In genomic region chr12:111497076-111497475, GRCm38 (mm10) we compare ENCODE assay signal across 12 mouse cellular contexts. TPM values are rescaled to one million over a fixed set of nuclear protein-coding genes. Genes with fewer than 3 reads are reported as not detected.
A peak's percentile ranks its signal among the peaks of the same experiment; 100 is the strongest.
DNase-seq lines count a peak whose midpoint lies in the region; ATAC-seq and TF ChIP-seq lines count a peak whose summit lies in the region.
"Had no signal": no experiment of that assay in that cellular context is flagged by ENCODE, and none has a peak within 500 bp of the region (broad histone marks: within the 10 kb centered on the region; RNA-seq: fewer than 3 reads in every experiment).

No protein-coding gene starts in this region.

- H3K4me2 ChIP-seq in forebrain, postnatal 0 days (ENCODE audit: low read depth) = no peak overlapping the region
- H3K4me2 ChIP-seq in forebrain, embryonic 14.5 days (ENCODE audit: low read length) = no peak overlapping the region
- H3K4me2 ChIP-seq in liver, embryonic 11.5 days = no peak overlapping the region
- no peak overlapping the region for H3K4me2 ChIP-seq in midbrain, embryonic 15.5 days
- no peak overlapping the region for H3K4me2 ChIP-seq in heart, embryonic 12.5 days
- H3K4me2 ChIP-seq: forebrain, embryonic 15.5 days; heart, embryonic 13.5 days; limb, embryonic 12.5 days had no signal

- no peak overlapping the region for H3K9ac ChIP-seq in forebrain, postnatal 0 days
- no peak overlapping the region for H3K9ac ChIP-seq in forebrain, embryonic 14.5 days (ENCODE audit: low read length)
- no peak overlapping the region for H3K9ac ChIP-seq in liver, embryonic 11.5 days (ENCODE audit: low read depth, low read length)
- H3K9ac ChIP-seq in ES-Bruce4 (ENCODE audit: low read depth, poor library complexity, severe bottlenecking) = no peak overlapping the region
- no peak overlapping the region for H3K9ac ChIP-seq in midbrain, embryonic 15.5 days
- H3K9ac ChIP-seq in heart, embryonic 12.5 days = no peak overlapping the region
- H3K9ac ChIP-seq: forebrain, embryonic 15.5 days; heart, embryonic 13.5 days; limb, embryonic 12.5 days had no signal

- H3K4me3 ChIP-seq in forebrain, postnatal 0 days (ENCODE audit: low read depth, low read length) = no peak overlapping the region
- H3K4me3 ChIP-seq in forebrain, embryonic 14.5 days (ENCODE audit: low read depth, low read length) = no peak overlapping the region
- H3K4me3 ChIP-seq in liver, embryonic 11.5 days (ENCODE audit: low read depth, low read length) = no peak overlapping the region
- no peak overlapping the region for H3K4me3 ChIP-seq in ES-Bruce4 (ENCODE audit: low read depth, low read length)
- no peak overlapping the region for H3K4me3 ChIP-seq in midbrain, embryonic 15.5 days
- no peak overlapping the region for H3K4me3 ChIP-seq in heart, embryonic 12.5 days
- H3K4me3 ChIP-seq: forebrain, embryonic 15.5 days; heart, embryonic 13.5 days; limb, embryonic 12.5 days; midbrain, embryonic 10.5 days had no signal

- no peak for ATAC-seq in forebrain, postnatal 0 days
- no peak for ATAC-seq in forebrain, embryonic 14.5 days
- no peak for ATAC-seq in liver, embryonic 11.5 days (replicated peaks; ENCODE audit: low FRiP score)
- ATAC-seq in midbrain, embryonic 15.5 days (replicated peaks) = no peak
- no peak for ATAC-seq in heart, embryonic 12.5 days (ENCODE audit: insufficient number of reproducible peaks, low FRiP score)
- ATAC-seq: forebrain, embryonic 15.5 days had no signal

- TF ChIP-seq CTCF in forebrain, postnatal 0 days (IDR thresholded peaks at IDR 0.05; ENCODE audit: low read depth) = peak; percentile 48
- TF ChIP-seq CTCF in ES-Bruce4 (IDR thresholded peaks at IDR 0.05; ENCODE audit: low read depth, low read length) = peak; percentile 72

- H3K4me1 ChIP-seq in forebrain, postnatal 0 days (ENCODE audit: insufficient read depth) = no peaks in the 10 kb centered on the region
- H3K4me1 ChIP-seq in forebrain, embryonic 14.5 days (ENCODE audit: control insufficient read depth, insufficient read depth, low read length) = peaks cover 6% of the 10 kb centered on the region; the same call in 1 of the 2 replicates
- no peaks in the 10 kb centered on the region for H3K4me1 ChIP-seq in liver, embryonic 11.5 days (replicated peaks; ENCODE audit: control insufficient read depth, insufficient read depth, low read length)
- peaks cover 6% of the 10 kb centered on the region for H3K4me1 ChIP-seq in ES-Bruce4 (ENCODE audit: control insufficient read depth, insufficient read depth, low read length)
- H3K4me1 ChIP-seq in midbrain, embryonic 15.5 days = 0 out of 2 replicates have a peak, but pooled peaks cover 3% of the 10 kb centered on the region
- H3K4me1 ChIP-seq in heart, embryonic 12.5 days (replicated peaks) = no peaks in the 10 kb centered on the region
- H3K4me1 ChIP-seq: heart, embryonic 13.5 days had no signal

- no peak for TF ChIP-seq EP300 in ES-Bruce4 (IDR thresholded peaks at IDR 0.05; ENCODE audit: insufficient read depth, low read depth, low read length)

- WGBS in forebrain, postnatal 0 days = 56% methylated on average over 2 of the region's 2 CpGs
- WGBS in forebrain, embryonic 14.5 days = 51% methylated on average over 2 of the region's 2 CpGs
- 41% methylated on average over 2 of the region's 2 CpGs for WGBS in liver, embryonic 11.5 days
- 45% methylated on average over 2 of the region's 2 CpGs for WGBS in midbrain, embryonic 15.5 days
- 35% methylated on average over 2 of the region's 2 CpGs for WGBS in heart, embryonic 12.5 days

- no peaks in the 10 kb centered on the region for H3K9me3 ChIP-seq in forebrain, postnatal 0 days (ENCODE audit: low read length)
- H3K9me3 ChIP-seq in forebrain, embryonic 14.5 days (replicated peaks; ENCODE audit: control insufficient read depth, low read length) = no peaks in the 10 kb centered on the region
- H3K9me3 ChIP-seq in liver, embryonic 11.5 days (ENCODE audit: control insufficient read depth, low read length) = peaks cover 3% of the 10 kb centered on the region; the same call in 1 of the 2 replicates
- H3K9me3 ChIP-seq in ES-Bruce4 (replicated peaks; ENCODE audit: control insufficient read depth, insufficient read depth, low read length, poor library complexity, severe bottlenecking) = peaks cover 4% of the 10 kb centered on the region; the same call in 1 of the 2 replicates
- no peaks in the 10 kb centered on the region for H3K9me3 ChIP-seq in midbrain, embryonic 15.5 days
- H3K9me3 ChIP-seq in heart, embryonic 12.5 days (replicated peaks) = no peaks in the 10 kb centered on the region
- H3K9me3 ChIP-seq: forebrain, embryonic 15.5 days; heart, embryonic 13.5 days; limb, embryonic 12.5 days; midbrain, embryonic 10.5 days had no signal

- no peak for DNase-seq in forebrain, postnatal 0 days
- DNase-seq in forebrain, embryonic 14.5 days (ENCODE audit: low spot score) = no peak
- DNase-seq in liver = peak; percentile 57
- DNase-seq in liver, embryonic 11.5 days (ENCODE audit: low spot score) = no peak
- DNase-seq in induced T-regulatory cell, adult 2 months (ENCODE audit: low read depth) = peak; percentile 46

- no peak for TF ChIP-seq POLR2A in ES-Bruce4 (IDR thresholded peaks at IDR 0.05; ENCODE audit: insufficient read depth, low read length)

- no peaks in the 10 kb centered on the region for H3K27me3 ChIP-seq in forebrain, postnatal 0 days (ENCODE audit: insufficient read depth, low read length)
- no peaks in the 10 kb centered on the region for H3K27me3 ChIP-seq in forebrain, embryonic 14.5 days (replicated peaks; ENCODE audit: control insufficient read depth, insufficient read depth, low read length)
- H3K27me3 ChIP-seq in liver, embryonic 11.5 days (replicated peaks; ENCODE audit: control insufficient read depth, insufficient read depth, low read length) = no peaks in the 10 kb centered on the region
- H3K27me3 ChIP-seq in ES-Bruce4 (ENCODE audit: control insufficient read depth, insufficient read depth, low read length, poor library complexity, severe bottlenecking) = no peaks in the 10 kb centered on the region
- no peaks in the 10 kb centered on the region for H3K27me3 ChIP-seq in midbrain, embryonic 15.5 days (replicated peaks)
- 0 out of 2 replicates have a peak, but pooled peaks cover 7% of the 10 kb centered on the region for H3K27me3 ChIP-seq in heart, embryonic 12.5 days (replicated peaks)
- H3K27me3 ChIP-seq: forebrain, embryonic 15.5 days; limb, embryonic 12.5 days had no signal

- no peaks in the 10 kb centered on the region for H3K36me3 ChIP-seq in forebrain, postnatal 0 days (ENCODE audit: insufficient read depth)
- H3K36me3 ChIP-seq in forebrain, embryonic 14.5 days (ENCODE audit: control insufficient read depth, insufficient read depth, low read length) = no peaks in the 10 kb centered on the region
- no peaks in the 10 kb centered on the region for H3K36me3 ChIP-seq in liver, embryonic 11.5 days (ENCODE audit: control insufficient read depth, insufficient read depth, low read length)
- H3K36me3 ChIP-seq in ES-Bruce4 (ENCODE audit: control insufficient read depth, insufficient read depth, low read length, poor library complexity, severe bottlenecking) = no peaks in the 10 kb centered on the region
- no peaks in the 10 kb centered on the region for H3K36me3 ChIP-seq in midbrain, embryonic 15.5 days (replicated peaks)
- no peaks in the 10 kb centered on the region for H3K36me3 ChIP-seq in heart, embryonic 12.5 days
- H3K36me3 ChIP-seq: forebrain, embryonic 15.5 days; heart, embryonic 13.5 days; limb, embryonic 12.5 days; midbrain, embryonic 10.5 days had no signal

- H3K27ac ChIP-seq in forebrain, postnatal 0 days (ENCODE audit: low read depth, low read length) = no peak overlapping the region
- H3K27ac ChIP-seq in forebrain, embryonic 14.5 days (ENCODE audit: low read depth, low read length) = no peak overlapping the region
- H3K27ac ChIP-seq in liver, embryonic 11.5 days (ENCODE audit: low read depth, low read length) = no peak overlapping the region
- no peak overlapping the region for H3K27ac ChIP-seq in ES-Bruce4 (ENCODE audit: insufficient read depth, low read length)
- no peak overlapping the region for H3K27ac ChIP-seq in midbrain, embryonic 15.5 days
- H3K27ac ChIP-seq in heart, embryonic 12.5 days (ENCODE audit: poor library complexity, severe bottlenecking) = no peak overlapping the region
- H3K27ac ChIP-seq: forebrain, embryonic 15.5 days; heart, embryonic 13.5 days; limb, embryonic 12.5 days; midbrain, embryonic 10.5 days had no signal

RNA-seq across cellular contexts. Expression of gene Gm266, which starts 11.5 kb away (rescaled TPM):
- 5.1 and 5.4 TPM in 2 replicates for total RNA-seq in forebrain, postnatal 0 days (2014; rRNA removed)
- 3.7 and 5.2 TPM in 2 replicates for polyA plus RNA-seq in forebrain, postnatal 0 days (2015; fragmentation: Nextera tagmentation; extraction: Ambion mirVana)
- 0.84 and 0.99 TPM in 2 replicates for polyA plus RNA-seq in forebrain, embryonic 14.5 days (2014; fragmentation: Nextera tagmentation; extraction: Ambion mirVana)
- 4.9 and 5.6 TPM in 2 replicates for polyA plus RNA-seq in liver, embryonic 11.5 days (2014; fragmentation: Nextera tagmentation; extraction: Ambion mirVana)
- 0.93 and 1.3 TPM in 2 replicates for polyA plus RNA-seq in ES-Bruce4 (2011; ENCODE audit: insufficient read depth, insufficient read length, low read depth, missing spikeins)
- polyA plus RNA-seq in midbrain, embryonic 15.5 days (2015; fragmentation: Nextera tagmentation; extraction: Ambion mirVana) = 1.6 and 1.8 TPM in 2 replicates
- 2.1 and 2.4 TPM in 2 replicates for polyA plus RNA-seq in heart, embryonic 12.5 days (2016; fragmentation: Nextera tagmentation; extraction: Ambion mirVana)

RNA-seq across cellular contexts. Expression of gene Eif5, which starts 40.7 kb away (rescaled TPM):
- 273 and 366 TPM in 2 replicates for total RNA-seq in forebrain, postnatal 0 days (2014; rRNA removed)
- polyA plus RNA-seq in forebrain, postnatal 0 days (2015; fragmentation: Nextera tagmentation; extraction: Ambion mirVana) = 580 and 648 TPM in 2 replicates
- 452 and 491 TPM in 2 replicates for polyA plus RNA-seq in forebrain, embryonic 14.5 days (2014; fragmentation: Nextera tagmentation; extraction: Ambion mirVana)
- polyA plus RNA-seq in liver, embryonic 11.5 days (2014; fragmentation: Nextera tagmentation; extraction: Ambion mirVana) = 623 and 628 TPM in 2 replicates
- polyA plus RNA-seq in ES-Bruce4 (2011; ENCODE audit: insufficient read depth, insufficient read length, low read depth, missing spikeins) = 315 and 323 TPM in 2 replicates
- polyA plus RNA-seq in midbrain, embryonic 15.5 days (2015; fragmentation: Nextera tagmentation; extraction: Ambion mirVana) = 475 and 505 TPM in 2 replicates
- 510 TPM in 2 replicates for polyA plus RNA-seq in heart, embryonic 12.5 days (2016; fragmentation: Nextera tagmentation; extraction: Ambion mirVana)

RNA-seq across cellular contexts. Expression of gene Tnfaip2, which starts 54.8 kb away (rescaled TPM):
- 1.0 and 4.8 TPM in 2 replicates for total RNA-seq in forebrain, postnatal 0 days (2014; rRNA removed)
- 0.33 and 1.2 TPM in 2 replicates for polyA plus RNA-seq in forebrain, postnatal 0 days (2015; fragmentation: Nextera tagmentation; extraction: Ambion mirVana)
- 0.28 and 1.1 TPM in 2 replicates for polyA plus RNA-seq in forebrain, embryonic 14.5 days (2014; fragmentation: Nextera tagmentation; extraction: Ambion mirVana)
- 107 TPM in 2 replicates for polyA plus RNA-seq in liver, embryonic 11.5 days (2014; fragmentation: Nextera tagmentation; extraction: Ambion mirVana)
- 1.9 and 4.7 TPM in 2 replicates for polyA plus RNA-seq in ES-Bruce4 (2011; ENCODE audit: insufficient read depth, insufficient read length, low read depth, missing spikeins)
- polyA plus RNA-seq in midbrain, embryonic 15.5 days (2015; fragmentation: Nextera tagmentation; extraction: Ambion mirVana) = 0.38 and 1.3 TPM in 2 replicates
- 7.4 and 12.0 TPM in 2 replicates for polyA plus RNA-seq in heart, embryonic 12.5 days (2016; fragmentation: Nextera tagmentation; extraction: Ambion mirVana)

Comparison
In these comparisons a context has a peak if more than half of its experiments do, and no peak if none do; other contexts are left out.
1. DNase-seq: peak in liver (single experiment) and induced T-regulatory cell, adult 2 months (single experiment); none in forebrain, postnatal 0 days (single experiment), forebrain, embryonic 14.5 days (single experiment) and liver, embryonic 11.5 days (single experiment).